Mouse (Mus musculus): ENCODE measurements around the gene Ncoa1. TPM values are rescaled to one million over a fixed set of nuclear protein-coding genes. Genes with fewer than 3 reads are reported as not detected.

Ncoa1 gene
- polyA plus RNA-seq, 1 experiment from 2014 or later, result 21.0 TPM

GRCm38 (mm10) chr12:4391256-4391655, 85.7 kb downstream of the Ncoa1 start:
- H3K4me1 ChIP-seq (replicated peaks; ENCODE audit: control insufficient read depth, insufficient read depth, low read length), result no peaks in the 10 kb centered on the region
- H3K27ac ChIP-seq (ENCODE audit: low read length), result no peak overlapping the region
- H3K9me3 ChIP-seq (ENCODE audit: control insufficient read depth, low read length), result no peaks in the 10 kb centered on the region
- no peak overlapping the region for H3K9ac ChIP-seq (replicated peaks; ENCODE audit: low read depth, low read length)
- WGBS, result 68% methylated on average over 4 of the region's 4 CpGs
- H3K4me2 ChIP-seq (ENCODE audit: low read length), result no peak overlapping the region
- H3K4me3 ChIP-seq (replicated peaks; ENCODE audit: low read length), result no peak overlapping the region
- no peaks in the 10 kb centered on the region for H3K27me3 ChIP-seq (replicated peaks; ENCODE audit: control insufficient read depth, insufficient read depth, low read length)
- ATAC-seq, result no peak
- no peaks in the 10 kb centered on the region for H3K36me3 ChIP-seq (ENCODE audit: control insufficient read depth, insufficient read depth)

GRCm38 (mm10) chr12:4390721-4391120, 86.3 kb downstream of the Ncoa1 start:
- no peaks in the 10 kb centered on the region for H3K36me3 ChIP-seq (ENCODE audit: control insufficient read depth, insufficient read depth)
- H3K27me3 ChIP-seq (replicated peaks; ENCODE audit: control insufficient read depth, insufficient read depth, low read length), result no peaks in the 10 kb centered on the region
- no peak for ATAC-seq
- no peaks in the 10 kb centered on the region for H3K9me3 ChIP-seq (ENCODE audit: control insufficient read depth, low read length)
- no peak overlapping the region for H3K27ac ChIP-seq (ENCODE audit: low read length)
- H3K4me3 ChIP-seq (replicated peaks; ENCODE audit: low read length), result no peak overlapping the region
- H3K4me2 ChIP-seq (ENCODE audit: low read length), result no peak overlapping the region
- no peaks in the 10 kb centered on the region for H3K4me1 ChIP-seq (replicated peaks; ENCODE audit: control insufficient read depth, insufficient read depth, low read length)
- no peak overlapping the region for H3K9ac ChIP-seq (replicated peaks; ENCODE audit: low read depth, low read length)
- 73% methylated on average over 5 of the region's 5 CpGs for WGBS

- ATAC-seq, result no peak
Measured at GRCm38 (mm10) chr12:4386077-4386719, 90.8 kb downstream of the Ncoa1 start.

DNA sequence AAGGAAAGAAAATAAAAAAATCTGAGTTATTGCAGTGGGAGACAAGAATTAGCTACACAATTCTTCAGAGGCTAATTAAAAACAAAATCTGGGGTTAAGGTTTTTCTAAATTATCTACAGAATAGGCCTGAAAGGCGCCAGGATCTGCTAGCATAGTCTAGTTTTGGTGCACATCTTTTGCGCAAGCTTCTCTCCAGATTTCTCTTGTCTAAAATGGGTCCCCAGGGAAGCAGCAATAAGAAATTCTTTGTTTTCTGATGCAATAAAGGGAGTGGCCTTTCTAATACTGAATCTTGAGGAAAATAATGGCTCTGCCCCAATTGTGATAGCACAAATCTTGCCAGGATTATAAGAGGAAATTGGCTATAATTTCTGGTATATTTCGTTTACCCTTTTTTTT, 93.9 kb downstream of the Ncoa1 start:
- H3K9me3 ChIP-seq (ENCODE audit: control insufficient read depth, low read length), result no peaks in the 10 kb centered on the region
- WGBS, result 85% methylated on average over 3 of the region's 3 CpGs

More at GRCm38 (mm10) chr12:4386077-4386719, 90.8 kb downstream of the Ncoa1 start:
- H3K27ac ChIP-seq (ENCODE audit: low read length), result no peak overlapping the region
- H3K4me3 ChIP-seq (replicated peaks; ENCODE audit: low read length), result no peak overlapping the region
- no peak overlapping the region for H3K9ac ChIP-seq (replicated peaks; ENCODE audit: low read depth, low read length)
- H3K36me3 ChIP-seq (ENCODE audit: control insufficient read depth, insufficient read depth), result no peaks in the 10 kb centered on the region
- H3K9me3 ChIP-seq (ENCODE audit: control insufficient read depth, low read length), result no peaks in the 10 kb centered on the region
- H3K27me3 ChIP-seq (replicated peaks; ENCODE audit: control insufficient read depth, insufficient read depth, low read length), result no peaks in the 10 kb centered on the region
- H3K4me2 ChIP-seq (ENCODE audit: low read length), result no peak overlapping the region
- H3K4me1 ChIP-seq (replicated peaks; ENCODE audit: control insufficient read depth, insufficient read depth, low read length), result no peaks in the 10 kb centered on the region
- WGBS, result 89% methylated on average over 3 of the region's 3 CpGs

GRCm38 (mm10) chr12:4379298-4379957, 97.6 kb downstream of the Ncoa1 start:
- whole genome bisulfite sequencing, result 61% methylated on average over 7 of the region's 7 CpGs
- H3K4me2 ChIP-seq (ENCODE audit: low read length), result no peak overlapping the region
- no peaks in the 10 kb centered on the region for H3K9me3 ChIP-seq (ENCODE audit: control insufficient read depth, low read length)
- H3K27ac ChIP-seq (ENCODE audit: low read length), result no peak overlapping the region
- ATAC-seq, result no peak
- H3K36me3 ChIP-seq (ENCODE audit: control insufficient read depth, insufficient read depth), result no peaks in the 10 kb centered on the region
- H3K4me3 ChIP-seq (replicated peaks; ENCODE audit: low read length), result no peak overlapping the region
- no peaks in the 10 kb centered on the region for H3K27me3 ChIP-seq (replicated peaks; ENCODE audit: control insufficient read depth, insufficient read depth, low read length)
- H3K4me1 ChIP-seq (replicated peaks; ENCODE audit: control insufficient read depth, insufficient read depth, low read length), result peaks cover 18% of the 10 kb centered on the region
- no peak overlapping the region for H3K9ac ChIP-seq (replicated peaks; ENCODE audit: low read depth, low read length)

More for the DNA sequence above, 93.9 kb downstream of the Ncoa1 start:
- Histone ChIP-seq H3K27ac (ENCODE audit: low read length) (no peak overlapping the region), H3K4me2 (ENCODE audit: low read length) (no peak overlapping the region), H3K27me3 (replicated peaks; ENCODE audit: control insufficient read depth, insufficient read depth, low read length) (no peaks in the 10 kb centered on the region), H3K36me3 (ENCODE audit: control insufficient read depth, insufficient read depth) (no peaks in the 10 kb centered on the region), H3K9ac (replicated peaks; ENCODE audit: low read depth, low read length) (no peak overlapping the region), H3K4me3 (replicated peaks; ENCODE audit: low read length) (no peak overlapping the region), H3K4me1 (replicated peaks; ENCODE audit: control insufficient read depth, insufficient read depth, low read length) (no peaks in the 10 kb centered on the region)
- ATAC-seq, result no peak

DNA sequence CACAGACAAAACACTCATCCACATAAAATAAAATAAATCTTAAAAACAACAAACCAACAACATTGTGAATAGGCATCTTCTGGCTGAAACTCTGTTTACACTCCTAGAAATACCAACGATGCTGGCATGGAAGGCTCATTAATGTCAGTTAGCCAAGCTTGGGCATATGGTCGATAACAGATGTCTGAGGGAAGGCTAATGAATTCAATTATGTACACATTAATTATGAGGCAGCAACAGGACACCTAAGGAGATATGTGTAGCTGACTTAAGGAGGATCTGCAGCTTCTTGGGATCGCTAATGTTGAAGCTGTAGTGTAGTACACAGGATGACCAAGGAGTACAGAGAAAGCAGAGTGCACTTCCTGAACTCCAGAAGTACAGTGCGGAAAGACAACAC, 100.5 kb downstream of the Ncoa1 start:
- Histone ChIP-seq H3K4me1 (replicated peaks; ENCODE audit: control insufficient read depth, insufficient read depth, low read length) (peaks cover 23% of the 10 kb centered on the region), H3K9ac (replicated peaks; ENCODE audit: low read depth, low read length) (no peak overlapping the region), H3K27me3 (replicated peaks; ENCODE audit: control insufficient read depth, insufficient read depth, low read length) (no peaks in the 10 kb centered on the region), H3K36me3 (ENCODE audit: control insufficient read depth, insufficient read depth) (no peaks in the 10 kb centered on the region), H3K9me3 (ENCODE audit: control insufficient read depth, low read length) (no peaks in the 10 kb centered on the region), H3K4me3 (replicated peaks; ENCODE audit: low read length) (no peak overlapping the region), H3K4me2 (ENCODE audit: low read length) (no peak overlapping the region), H3K27ac (ENCODE audit: low read length) (no peak overlapping the region)
- WGBS, result 48% methylated on average over 4 of the region's 4 CpGs
- ATAC-seq, result peak; percentile 56

DNA sequence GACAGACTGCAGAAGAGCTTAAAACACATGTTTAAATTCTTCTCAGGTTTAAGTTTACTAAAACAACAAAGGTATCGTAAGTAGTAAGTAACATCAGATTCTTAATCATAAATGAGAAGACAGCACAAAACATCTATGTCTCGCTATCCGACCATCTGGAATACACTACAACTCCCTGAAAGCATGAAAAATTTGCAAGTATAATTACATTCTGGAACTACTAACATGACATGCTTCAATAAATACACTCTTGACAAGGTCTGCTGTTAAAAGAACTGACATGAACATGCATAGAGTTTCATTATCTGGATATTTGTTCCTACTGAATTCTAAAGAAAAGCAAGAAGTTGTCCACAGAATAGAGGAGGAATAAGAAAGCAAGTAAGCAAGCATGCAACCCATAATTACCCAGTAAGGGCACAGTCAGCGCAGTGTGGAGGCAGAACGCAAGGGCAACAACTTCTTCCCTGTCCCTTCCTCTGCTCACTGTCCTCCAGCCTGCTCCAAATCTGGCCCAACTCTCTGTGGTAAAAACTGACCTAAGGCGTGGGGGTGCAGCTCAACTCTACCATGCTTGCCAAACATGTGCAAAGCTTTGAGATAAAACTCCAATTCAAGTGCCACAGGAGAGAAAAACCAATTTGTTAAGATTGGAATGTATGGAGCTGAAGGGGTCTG, 102.0 kb downstream of the Ncoa1 start:
- Histone ChIP-seq H3K9ac (replicated peaks; ENCODE audit: low read depth, low read length) (no peak overlapping the region), H3K9me3 (ENCODE audit: control insufficient read depth, low read length) (no peaks in the 10 kb centered on the region), H3K36me3 (ENCODE audit: control insufficient read depth, insufficient read depth) (no peaks in the 10 kb centered on the region), H3K27me3 (replicated peaks; ENCODE audit: control insufficient read depth, insufficient read depth, low read length) (no peaks in the 10 kb centered on the region), H3K4me3 (replicated peaks; ENCODE audit: low read length) (no peak overlapping the region), H3K4me1 (replicated peaks; ENCODE audit: control insufficient read depth, insufficient read depth, low read length) (peaks cover 23% of the 10 kb centered on the region), H3K4me2 (ENCODE audit: low read length) (no peak overlapping the region), H3K27ac (ENCODE audit: low read length) (peak overlapping the region; percentile 63)
- ATAC-seq, result peak; percentile 70
- 19% methylated on average over 6 of the region's 6 CpGs for WGBS

- H3K9ac ChIP-seq (replicated peaks; ENCODE audit: low read depth, low read length), result no peak overlapping the region
- H3K4me3 ChIP-seq (replicated peaks; ENCODE audit: low read length), result no peak overlapping the region
- no peak overlapping the region for H3K4me2 ChIP-seq (ENCODE audit: low read length)
- H3K27ac ChIP-seq (ENCODE audit: low read length), result no peak overlapping the region
- 30% methylated on average over 1 of the region's 1 CpGs for WGBS
- peaks cover 18% of the 10 kb centered on the region for H3K4me1 ChIP-seq (replicated peaks; ENCODE audit: control insufficient read depth, insufficient read depth, low read length)
- no peaks in the 10 kb centered on the region for H3K9me3 ChIP-seq (ENCODE audit: control insufficient read depth, low read length)
- no peaks in the 10 kb centered on the region for H3K27me3 ChIP-seq (replicated peaks; ENCODE audit: control insufficient read depth, insufficient read depth, low read length)
- no peaks in the 10 kb centered on the region for H3K36me3 ChIP-seq (ENCODE audit: control insufficient read depth, insufficient read depth)
- ATAC-seq, result no peak
Measured at GRCm38 (mm10) chr12:4371406-4371805, 105.6 kb downstream of the Ncoa1 start.

DNA sequence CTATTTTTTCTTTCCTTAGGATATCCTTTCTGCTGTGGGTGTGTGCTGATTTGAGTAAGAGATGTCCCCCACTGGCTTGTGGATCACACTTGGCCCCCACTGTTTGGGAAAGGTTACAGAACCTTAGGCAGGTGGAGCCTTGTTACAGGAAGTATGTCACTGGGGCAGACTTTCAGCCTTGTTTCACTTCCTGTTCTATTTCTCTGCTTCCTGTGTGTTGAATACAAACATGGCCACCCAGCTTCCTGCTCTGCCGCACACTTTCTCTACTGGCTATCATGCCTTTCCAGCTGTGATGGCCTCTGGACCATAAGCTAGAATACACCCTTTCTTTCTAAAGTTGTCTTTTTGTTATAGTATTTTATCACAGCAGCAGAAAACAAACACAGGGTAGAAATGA, 111.0 kb downstream of the Ncoa1 start:
- Histone ChIP-seq H3K27me3 (replicated peaks; ENCODE audit: control insufficient read depth, insufficient read depth, low read length) (no peaks in the 10 kb centered on the region), H3K4me2 (ENCODE audit: low read length) (no peak overlapping the region), H3K27ac (ENCODE audit: low read length) (no peak overlapping the region), H3K36me3 (ENCODE audit: control insufficient read depth, insufficient read depth) (no peaks in the 10 kb centered on the region), H3K9ac (replicated peaks; ENCODE audit: low read depth, low read length) (no peak overlapping the region), H3K4me1 (replicated peaks; ENCODE audit: control insufficient read depth, insufficient read depth, low read length) (no peaks in the 10 kb centered on the region), H3K9me3 (ENCODE audit: control insufficient read depth, low read length) (no peaks in the 10 kb centered on the region), H3K4me3 (replicated peaks; ENCODE audit: low read length) (no peak overlapping the region)
- WGBS, result 86% methylated on average over 1 of the region's 1 CpGs
- ATAC-seq, result no peak
